Mouse (Mus musculus): Measurements from ENCODE around the gene Awat1.

DNA sequence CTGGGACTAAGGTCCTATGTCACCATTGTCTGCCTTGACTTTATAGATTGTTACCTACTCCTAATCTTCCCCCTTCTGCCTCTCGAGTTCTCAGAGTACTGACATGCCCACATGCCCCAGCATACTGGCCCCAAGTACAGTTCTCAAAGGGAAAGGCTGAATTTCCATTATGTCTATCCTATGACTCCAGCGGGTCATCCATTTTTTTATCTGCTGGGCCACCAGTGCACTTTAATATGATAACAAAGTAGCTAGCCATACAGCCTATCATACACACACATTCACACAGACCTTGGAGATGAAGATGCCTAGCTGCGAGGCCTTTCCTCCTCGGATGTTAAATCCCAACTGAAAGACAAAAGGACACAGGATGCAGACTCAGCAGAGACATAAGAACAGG is 52.2 kb downstream of the Awat1 start:
- TF ChIP-seq CTCF (IDR thresholded peaks at IDR 0.05; ENCODE audit: control insufficient read depth, insufficient read depth, low read length) (no peak), POLR2A (IDR thresholded peaks at IDR 0.05; ENCODE audit: borderline replicate concordance, control insufficient read depth, low read depth, low read length) (no peak)

Measured in bone marrow, adult 2 months (tissue).